Mouse (Mus musculus) embryo, embryonic 10 days (tissue): Measurements from ENCODE around the gene Slc38a6.

Source experiments
- DNase-seq: peaks from one replicate; pipeline ENCODE4 v3.0.0-alpha.2; 2015; ENCODE audit warnings: low spot score

Gene Slc38a6

GRCm38 (mm10) chr12:73393881-73394291 is 107.3 kb downstream of the Slc38a6 start:
- peak; percentile 62 for DNase-seq

GRCm38 (mm10) chr12:73394571-73394970 is 108.0 kb downstream of the Slc38a6 start:
- DNase-seq, result no peak

GRCm38 (mm10) chr12:73399426-73399825 is 112.8 kb downstream of the Slc38a6 start:
- no peak for DNase-seq

- no peak for DNase-seq
Observed at GRCm38 (mm10) chr12:73400481-73401025, 114.0 kb downstream of the Slc38a6 start.

- no peak for DNase-seq
Observed at GRCm38 (mm10) chr12:73401520-73402130, 115.0 kb downstream of the Slc38a6 start.

GRCm38 (mm10) chr12:73402137-73402712 is 115.6 kb downstream of the Slc38a6 start:
- no peak for DNase-seq

- DNase-seq, result no peak
Observed at GRCm38 (mm10) chr12:73402851-73403665, 116.5 kb downstream of the Slc38a6 start.
